Mouse (Mus musculus) hindbrain, embryonic 11.5 days (tissue): ENCODE data around the gene Syt3. TPM values are rescaled to one million over a fixed set of nuclear protein-coding genes. Genes with fewer than 3 reads are reported as not detected.
A peak's percentile ranks its signal among the peaks of the same experiment; 100 is the strongest.

Experiments used
- ATAC-seq: fragments of 200-750 bp; cut with Nextera tagmentation; 2 replicates; pipeline ENCODE4 v1.8.0; 2017; ENCODE audit warnings: mild to moderate bottlenecking, moderate TSS enrichment, moderate library complexity; ENCODE audit not compliant: low FRiP score
- DNase-seq: peaks from one replicate; pipeline ENCODE4 v3.0.0-alpha.2; 2015; ENCODE audit warnings: low spot score
- H3K27ac ChIP-seq: fragments of 300-500 bp; sonication (generic); 2 replicates; pipeline ENCODE4 v1.5.1; 2014; ENCODE audit warnings: mild to moderate bottlenecking, low read depth, low read length
- H3K27me3 ChIP-seq: fragments of 300-500 bp; sonication (generic); 2 replicates; pipeline ENCODE4 v1.6.1; 2014; ENCODE audit warnings: mild to moderate bottlenecking, low read length, moderate library complexity, mixed read lengths; ENCODE audit not compliant: control insufficient read depth, insufficient read depth
- H3K36me3 ChIP-seq: fragments of 300-500 bp; sonication (generic); 2 replicates; pipeline ENCODE4 v1.6.1; 2014; ENCODE audit warnings: mild to moderate bottlenecking, low read length, moderate library complexity, mixed read lengths; ENCODE audit not compliant: control insufficient read depth, insufficient read depth
- H3K4me1 ChIP-seq: fragments of 300-500 bp; sonication (generic); replicated peaks from 2 replicates; pipeline ENCODE4 v1.6.1; 2014; ENCODE audit warnings: low read length, mixed read lengths; ENCODE audit not compliant: control insufficient read depth, insufficient read depth
- H3K4me2 ChIP-seq: fragments of 300-500 bp; sonication (generic); replicated peaks from 2 replicates; pipeline ENCODE4 v1.6.1; 2014; ENCODE audit warnings: mild to moderate bottlenecking, low read depth, low read length
- H3K4me3 ChIP-seq: fragments of 300-500 bp; sonication (generic); 2 replicates; pipeline ENCODE4 v1.5.1; 2014; ENCODE audit warnings: low read depth, low read length
- H3K9ac ChIP-seq: fragments of 300-500 bp; sonication (generic); 2 replicates; pipeline ENCODE4 v1.6.1; 2014; ENCODE audit warnings: low read depth, low read length
- H3K9me3 ChIP-seq: fragments of 300-500 bp; sonication (generic); 2 replicates; pipeline ENCODE4 v1.6.1; 2016; ENCODE audit warnings: low read length; ENCODE audit not compliant: control insufficient read depth
- WGBS: fragments of 180-500 bp; shearing (Covaris S2); extraction: QIAGEN DNeasy Blood & Tissue Kit; methylation state at CpG from one replicate; pipeline ENCODE4 v1.1.7; 2014; 5-methylcytosine and 5-hydroxymethylcytosine counted together
- polyA plus RNA-seq: library from polyadenylated mRNA; unstranded; fragments of >200 nt; fragmentation: Nextera tagmentation; extraction: Ambion mirVana; gene quantifications from 2 replicates; pipeline ENCODE4 v1.2.1, GENCODE M21; 2014

Syt3 gene
- polyA plus RNA-seq, 1 experiment from 2014 or later = 3.5 TPM

DNA sequence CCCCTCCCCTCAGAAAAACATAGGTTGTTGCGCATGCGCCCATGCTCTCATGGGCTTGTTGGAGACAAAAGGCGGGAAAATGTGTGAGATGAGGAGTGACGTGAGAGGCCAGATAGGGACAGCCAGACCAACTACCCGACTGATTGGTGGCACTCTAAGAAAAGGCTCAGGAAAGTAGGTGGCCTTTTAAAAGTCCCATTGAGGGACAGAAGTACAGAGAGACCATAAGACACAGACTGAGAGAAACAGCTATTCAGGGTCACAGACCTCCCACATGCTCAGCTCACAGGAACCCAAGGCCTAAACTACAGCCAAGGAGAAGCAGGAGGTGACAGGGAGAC, 22.1 kb downstream of the Syt3 start:
- Histone ChIP-seq H3K4me1 (no peaks in the 10 kb centered on the region), H3K9ac (no peak overlapping the region), H3K27ac (no peak overlapping the region), H3K27me3 (peaks cover 5% of the 10 kb centered on the region; the same call in 1 of the 2 replicates), H3K9me3 (no peaks in the 10 kb centered on the region), H3K36me3 (no peaks in the 10 kb centered on the region), H3K4me2 (no peak overlapping the region), H3K4me3 (no peak overlapping the region)
- ATAC-seq (no peak; the same call in 1 of the 2 replicates), DNase-seq (no peak)
- 1% methylated on average over 5 of the region's 5 CpGs for WGBS

DNA sequence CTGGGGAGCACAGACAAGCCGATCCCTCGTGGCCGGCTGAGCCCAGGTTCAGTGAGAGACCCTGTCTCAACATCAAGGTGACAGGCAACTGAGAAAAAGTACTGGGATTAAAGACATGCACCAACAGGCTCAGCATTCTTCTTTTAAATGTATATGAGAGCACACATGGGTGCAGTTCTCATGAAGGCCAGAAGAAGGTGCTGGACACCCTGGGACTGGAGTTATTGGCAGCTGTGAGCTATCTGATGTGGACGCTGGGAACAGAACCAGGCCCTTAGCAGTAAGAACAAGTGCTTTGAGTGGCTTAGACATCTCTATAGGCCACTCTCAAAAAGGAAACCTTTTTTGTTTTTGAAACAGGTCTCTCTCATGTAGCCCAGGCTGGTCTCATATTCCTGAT, 27.2 kb downstream of the Syt3 start:
- H3K4me1 ChIP-seq = no peaks in the 10 kb centered on the region
- H3K27ac ChIP-seq = no peak overlapping the region
- H3K9me3 ChIP-seq = no peaks in the 10 kb centered on the region

DNA sequence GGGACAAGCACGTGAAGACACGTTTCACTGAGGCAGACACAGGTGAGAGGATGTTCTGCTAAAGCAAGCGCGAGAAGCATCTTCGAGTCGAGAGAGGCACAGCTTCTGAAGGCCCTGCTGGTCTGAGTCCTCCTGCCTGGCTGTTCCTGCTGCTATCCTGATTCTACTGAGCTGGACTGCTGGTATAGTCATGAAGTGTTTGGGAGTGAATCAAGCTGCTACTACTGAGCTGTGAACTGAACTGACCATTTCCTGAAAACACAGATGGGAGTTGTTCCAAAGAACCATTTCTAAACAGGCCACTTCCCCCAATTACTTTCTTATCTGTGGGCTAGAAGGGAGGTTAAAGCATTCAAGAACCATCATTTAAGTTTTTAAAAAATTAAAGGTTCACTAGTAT, 29.4 kb downstream of the Syt3 start:
- no peak for DNase-seq
- 87% methylated on average over 6 of the region's 6 CpGs for WGBS
- no peaks in the 10 kb centered on the region for H3K36me3 ChIP-seq
- ATAC-seq = no peak
- no peak overlapping the region for H3K9ac ChIP-seq
- H3K4me3 ChIP-seq = no peak overlapping the region
- H3K27ac ChIP-seq = no peak overlapping the region
- no peaks in the 10 kb centered on the region for H3K4me1 ChIP-seq
- no peaks in the 10 kb centered on the region for H3K27me3 ChIP-seq
- H3K4me2 ChIP-seq = no peak overlapping the region
- no peaks in the 10 kb centered on the region for H3K9me3 ChIP-seq

More for the DNA sequence above, 27.2 kb downstream of the Syt3 start:
- H3K36me3 ChIP-seq = no peaks in the 10 kb centered on the region
- peaks cover 5% of the 10 kb centered on the region; the same call in 1 of the 2 replicates for H3K27me3 ChIP-seq
- H3K9ac ChIP-seq = no peak overlapping the region
- no peak overlapping the region for H3K4me2 ChIP-seq
- ATAC-seq (no peak), DNase-seq (no peak)
- WGBS = 80% methylated on average over 4 of the region's 4 CpGs
- H3K4me3 ChIP-seq = no peak overlapping the region

DNA sequence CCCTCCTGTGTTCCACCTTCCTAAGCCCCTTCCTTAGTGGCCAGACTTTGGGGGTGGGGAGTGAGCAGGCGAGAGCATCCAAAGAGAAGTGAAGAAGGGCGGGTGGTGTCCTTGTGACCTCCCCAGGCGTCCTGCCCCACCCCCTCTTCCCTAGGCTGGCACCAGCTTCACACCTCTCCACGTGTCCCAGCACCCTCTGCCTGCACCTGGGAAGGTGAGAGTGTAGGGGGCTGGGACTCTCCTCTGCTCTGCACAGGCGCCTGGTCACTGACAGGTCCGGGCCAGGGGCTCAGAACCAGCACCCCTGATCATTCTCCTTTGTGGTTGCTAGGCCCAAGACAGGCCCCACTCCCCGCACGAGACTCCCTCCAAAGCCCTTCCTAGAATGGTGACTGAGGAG, 43.8 kb downstream of the Syt3 start:
- Histone ChIP-seq H3K27ac (peak overlapping the region; percentile 76; the same call in 1 of the 2 replicates), H3K4me1 (peaks cover 11% of the 10 kb centered on the region), H3K9ac (peak overlapping the region; percentile 54), H3K4me2 (peak overlapping the region; percentile 34), H3K9me3 (no peaks in the 10 kb centered on the region), H3K36me3 (no peaks in the 10 kb centered on the region), H3K4me3 (peak overlapping the region; percentile 21; the same call in 1 of the 2 replicates), H3K27me3 (0 out of 2 replicates have a peak, but pooled peaks cover 4% of the 10 kb centered on the region)
- ATAC-seq (no peak), DNase-seq (no peak)
- 15% methylated on average over 7 of the region's 8 CpGs for WGBS

DNA sequence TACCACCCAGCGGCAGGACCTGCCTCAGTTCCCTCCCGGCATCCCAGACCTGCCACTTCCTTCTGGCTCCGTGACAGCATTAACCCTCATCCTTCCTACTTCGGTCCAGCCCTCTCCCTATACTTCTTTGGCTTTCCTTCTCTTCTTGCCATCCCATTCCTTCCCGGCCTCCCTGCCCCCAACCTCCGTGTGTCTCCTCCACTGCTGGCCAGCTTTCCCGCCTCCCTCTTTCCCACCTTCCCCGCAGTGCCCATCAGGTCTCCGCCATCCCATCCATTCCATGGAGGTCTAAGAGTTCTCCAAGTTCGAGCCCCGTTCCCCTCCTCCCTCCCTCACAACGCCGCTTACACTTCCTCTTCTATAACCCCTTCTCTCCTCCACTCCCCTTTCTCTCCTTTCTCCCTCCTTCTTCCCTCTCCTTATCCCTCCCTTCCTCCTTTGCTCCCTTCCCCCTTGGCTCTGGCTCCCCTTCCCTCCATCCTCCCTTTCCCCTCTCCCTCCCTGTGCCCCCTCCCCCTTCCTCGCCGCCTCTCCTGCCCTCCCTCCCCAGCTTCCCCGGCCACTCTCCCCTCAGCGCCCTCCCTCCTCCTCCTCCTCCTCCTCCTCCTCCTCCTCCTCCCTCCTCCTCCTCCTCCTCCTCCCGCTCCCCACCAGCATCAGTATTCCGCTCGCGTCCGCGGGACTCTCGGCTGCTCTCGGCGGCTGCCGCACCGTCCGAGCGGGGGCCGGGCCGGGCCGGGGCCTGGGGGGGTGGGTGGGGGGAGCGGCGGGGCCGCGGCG, 44.5 kb downstream of the Syt3 start:
- no peaks in the 10 kb centered on the region for H3K9me3 ChIP-seq
- 0 out of 2 replicates have a peak, but pooled peaks cover 4% of the 10 kb centered on the region for H3K27me3 ChIP-seq
- WGBS = under 1% methylated on average over 16 of the region's 38 CpGs
- DNase-seq (peak; percentile 89), ATAC-seq (peak; percentile 44)
- H3K4me3 ChIP-seq = peak overlapping the region; percentile 67
- peak overlapping the region; percentile 92 for H3K9ac ChIP-seq
- peak overlapping the region; percentile 81 for H3K4me2 ChIP-seq
- peaks cover 11% of the 10 kb centered on the region for H3K4me1 ChIP-seq
- no peaks in the 10 kb centered on the region for H3K36me3 ChIP-seq
- peak overlapping the region; percentile 99 for H3K27ac ChIP-seq

DNA sequence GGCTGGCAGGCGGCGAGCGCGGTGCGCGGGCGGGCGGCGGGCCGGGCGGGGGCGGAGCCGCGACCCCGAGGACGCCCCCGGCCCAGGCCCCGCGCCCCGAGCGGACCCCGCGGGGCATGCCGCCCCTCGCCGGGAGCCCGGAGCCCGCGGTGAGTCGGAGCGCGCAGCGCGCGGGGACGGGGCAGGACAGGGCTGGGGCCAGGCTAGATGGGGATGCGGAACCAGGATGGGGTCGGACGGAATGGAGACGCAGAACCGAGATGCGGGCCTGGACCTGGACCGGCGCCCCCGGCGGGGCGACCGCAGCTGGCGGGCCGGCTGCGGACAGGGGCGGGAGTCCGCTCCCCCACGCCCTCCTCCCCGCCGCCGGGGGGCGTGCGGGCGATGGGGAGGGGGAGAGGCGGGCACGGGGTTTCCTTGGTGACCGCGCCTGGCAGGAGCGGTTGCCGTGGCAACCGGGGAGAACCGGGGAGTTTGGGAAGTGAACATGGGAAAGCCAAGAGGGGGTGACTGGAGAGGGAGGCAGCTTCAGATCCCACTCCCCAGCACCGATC, 45.1 kb downstream of the Syt3 start, which contains the start of gene Lrrc4b:
Gene Lrrc4b (plus strand): TSS at position 51 of the 554 bp plus-strand sequence.
- Histone ChIP-seq H3K27ac (peak within 1 kb of the TSS; percentile 99), H3K4me1 (peaks cover 11% of the 10 kb centered on the region), H3K9me3 (no peaks in the 10 kb centered on the region), H3K36me3 (no peaks in the 10 kb centered on the region), H3K9ac (peak within 1 kb of the TSS; percentile 92), H3K4me2 (peak within 1 kb of the TSS; percentile 81), H3K4me3 (peak within 1 kb of the TSS; percentile 67), H3K27me3 (0 out of 2 replicates have a peak, but pooled peaks cover 4% of the 10 kb centered on the region)
- WGBS = 3% methylated on average over 31 of the region's 69 CpGs
- ATAC-seq (peak; percentile 57), DNase-seq (peak; percentile 93)

DNA sequence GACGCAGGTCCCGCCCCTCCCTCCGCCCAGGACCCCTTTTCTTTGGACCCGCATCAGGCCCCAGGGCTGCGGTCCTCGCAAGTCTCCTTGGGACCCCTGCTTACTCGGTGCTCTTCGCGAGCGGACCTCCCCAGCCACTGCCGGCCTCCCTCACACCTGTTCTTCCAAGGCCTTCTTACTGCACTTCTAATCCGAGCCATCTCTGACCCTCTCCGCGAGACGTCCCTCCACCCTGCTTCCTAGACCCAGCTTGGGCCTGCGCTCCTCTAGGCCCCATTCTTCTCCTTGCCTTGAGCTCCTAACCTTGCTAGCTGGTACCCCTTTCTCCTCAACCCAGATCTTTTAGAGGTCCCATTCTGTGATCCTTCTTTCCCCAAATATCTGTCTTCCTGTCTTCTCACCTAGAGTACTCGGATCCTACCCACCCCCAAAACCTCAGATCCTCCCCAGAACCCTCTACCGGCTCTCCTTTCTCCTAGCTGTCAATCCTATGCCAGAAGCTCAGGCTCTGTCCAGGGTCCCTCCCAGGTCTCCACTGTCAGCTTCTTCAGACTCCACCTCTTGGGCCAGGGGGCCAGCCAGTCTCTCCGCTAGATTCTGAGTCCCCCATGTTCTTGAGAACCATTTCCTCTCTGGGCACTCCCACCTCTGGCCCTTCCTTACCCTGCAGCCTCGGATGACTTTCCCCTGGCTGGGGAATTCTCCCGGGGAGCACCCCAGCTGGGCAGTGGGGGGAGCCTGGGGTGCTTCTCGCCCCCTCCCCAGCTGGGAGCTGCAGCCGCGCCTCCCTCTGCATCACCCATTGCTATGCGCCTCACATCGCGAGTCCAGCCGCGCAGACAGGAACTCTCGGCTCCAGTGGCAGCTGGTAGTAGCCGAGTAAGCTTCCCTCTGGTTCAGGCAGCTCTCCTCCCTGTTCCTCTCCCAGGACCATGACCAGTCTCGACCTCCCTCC, 45.9 kb downstream of the Syt3 start:
- Histone ChIP-seq H3K36me3 (no peaks in the 10 kb centered on the region), H3K27ac (peak overlapping the region; percentile 99), H3K27me3 (0 out of 2 replicates have a peak, but pooled peaks cover 4% of the 10 kb centered on the region), H3K4me1 (peaks cover 11% of the 10 kb centered on the region), H3K4me3 (peak overlapping the region; percentile 67), H3K9ac (peak overlapping the region; percentile 92), H3K9me3 (no peaks in the 10 kb centered on the region), H3K4me2 (peak overlapping the region; percentile 81)
- 2% methylated on average over 29 of the region's 32 CpGs for WGBS
- DNase-seq = peak; percentile 67
- peak; percentile 39 for ATAC-seq

DNA sequence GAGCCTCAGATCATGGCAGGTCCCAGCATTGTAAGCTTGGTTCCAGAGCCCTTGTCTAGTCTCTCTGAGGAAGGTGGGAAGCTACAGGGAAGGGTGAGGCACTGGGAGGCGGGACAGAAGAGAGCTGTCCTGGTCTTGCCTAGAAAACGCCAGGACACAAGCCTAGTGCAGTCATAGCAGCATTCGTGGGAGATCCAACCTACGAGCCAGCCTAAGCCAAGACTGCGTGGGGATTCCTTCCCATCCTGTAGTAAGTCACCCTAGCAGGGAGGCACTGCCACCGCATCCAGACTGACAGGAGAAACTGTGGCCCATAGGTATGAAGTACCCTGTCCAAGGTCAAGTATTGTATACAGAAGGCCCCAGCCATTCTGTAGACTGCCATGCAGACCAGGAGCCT, 48.6 kb downstream of the Syt3 start:
- Histone ChIP-seq H3K4me2 (no peak overlapping the region), H3K27me3 (0 out of 2 replicates have a peak, but pooled peaks cover 4% of the 10 kb centered on the region), H3K4me1 (peaks cover 10% of the 10 kb centered on the region), H3K9me3 (no peaks in the 10 kb centered on the region), H3K36me3 (no peaks in the 10 kb centered on the region), H3K4me3 (no peak overlapping the region), H3K9ac (no peak overlapping the region), H3K27ac (no peak overlapping the region)
- no peak for ATAC-seq
- DNase-seq = no peak
- WGBS = 71% methylated on average over 6 of the region's 6 CpGs
